Mouse (Mus musculus): ENCODE results near the gene Hmgn3. TPM values are rescaled to one million over a fixed set of nuclear protein-coding genes. Genes with fewer than 3 reads are reported as not detected.

Gene Hmgn3
- total and polyA plus RNA-seq, 3 experiments, result not detected

- H3K36me3 ChIP-seq (ENCODE audit: control insufficient read depth in 1 of 2, insufficient read depth in 2 of 2, low read length in 2 of 2), result no peaks in the 10 kb centered on the region
- no peak overlapping the region for H3K9ac ChIP-seq (ENCODE audit: control insufficient read depth, low read depth, low read length, poor library complexity, severe bottlenecking)
- H3K27ac ChIP-seq (ENCODE audit: control insufficient read depth, low read depth, low read length), result no peak overlapping the region
- no peaks in the 10 kb centered on the region for H3K79me2 ChIP-seq (ENCODE audit: control insufficient read depth, insufficient read depth, low read length, poor library complexity)
- H3K27me3 ChIP-seq (ENCODE audit: control insufficient read depth in 1 of 2, insufficient read depth in 2 of 2, low read length in 2 of 2), result no peaks in the 10 kb centered on the region
- TF ChIP-seq MAX (IDR thresholded peaks at IDR 0.05; ENCODE audit: low read length) (no peak), MEF2A (IDR thresholded peaks at IDR 0.05; ENCODE audit: extremely low read depth, insufficient replicate concordance, low read depth, low read length, poor library complexity, severe bottlenecking) (no peak), GABPA (IDR thresholded peaks at IDR 0.05; ENCODE audit: low read depth, low read length) (no peak), HCFC1 (IDR thresholded peaks at IDR 0.05; ENCODE audit: low read depth, low read length) (no peak), SIN3A (IDR thresholded peaks at IDR 0.05; ENCODE audit: low read length) (no peak), ETS1 (IDR thresholded peaks at IDR 0.05; ENCODE audit: low read depth, low read length) (no peak), USF1 (IDR thresholded peaks at IDR 0.05; ENCODE audit: low read depth, low read length) (no peak), POLR2A (IDR thresholded peaks at IDR 0.05; ENCODE audit: control insufficient read depth in 1 of 2, insufficient read depth in 1 of 2, low read depth in 1 of 2, low read length in 2 of 2, poor library complexity in 1 of 2) (no peak), EP300 (IDR thresholded peaks at IDR 0.05; ENCODE audit: low read depth in 1 of 2, low read length in 2 of 2) (no peak)
- H3K4me3 ChIP-seq (ENCODE audit: control insufficient read depth in 1 of 2, insufficient read depth in 1 of 2, low read depth in 2 of 2, low read length in 2 of 2), result no peak overlapping the region
- no peaks in the 10 kb centered on the region for H3K4me1 ChIP-seq (ENCODE audit: control insufficient read depth in 1 of 2, insufficient read depth in 2 of 2, low read length in 2 of 2)
- DNase-seq (ENCODE audit: low read depth, low spot score), result no peak
- H3K9me3 ChIP-seq (replicated peaks; ENCODE audit: insufficient read depth, low read length), result no peaks in the 10 kb centered on the region
Observed at GRCm38 (mm10) chr9:83079724-83080123, 66.8 kb downstream of the Hmgn3 start.

DNA sequence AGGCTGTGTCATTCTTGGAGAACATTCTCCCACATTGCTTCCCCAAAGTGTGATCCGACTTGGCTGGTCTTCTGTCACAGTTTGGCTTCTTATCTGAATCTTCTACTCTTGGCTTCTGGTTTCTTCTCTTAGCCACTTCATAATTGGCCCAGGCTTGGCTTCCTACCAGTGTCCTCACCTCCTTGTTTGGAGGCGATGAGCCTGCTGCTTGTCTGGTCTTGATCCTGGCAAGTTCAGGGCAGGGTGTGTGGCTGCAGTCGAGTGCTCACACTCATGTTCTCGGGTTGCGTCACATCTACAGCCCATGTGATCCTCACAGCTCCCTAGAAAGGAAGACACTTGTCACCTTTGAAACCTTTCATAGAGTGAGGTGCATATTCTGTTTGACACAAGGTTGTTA lies 78.2 kb downstream of the Hmgn3 start:
- no peak for DNase-seq (ENCODE audit: low read depth, low spot score)
- Histone ChIP-seq H3K4me1 (ENCODE audit: control insufficient read depth in 1 of 2, insufficient read depth in 2 of 2, low read length in 2 of 2) (no peaks in the 10 kb centered on the region), H3K4me3 (ENCODE audit: control insufficient read depth in 1 of 2, insufficient read depth in 1 of 2, low read depth in 2 of 2, low read length in 2 of 2) (no peak overlapping the region), H3K9me3 (replicated peaks; ENCODE audit: insufficient read depth, low read length) (no peaks in the 10 kb centered on the region), H3K27ac (ENCODE audit: control insufficient read depth, low read depth, low read length) (no peak overlapping the region), H3K36me3 (ENCODE audit: control insufficient read depth in 1 of 2, insufficient read depth in 2 of 2, low read length in 2 of 2) (no peaks in the 10 kb centered on the region), H3K27me3 (ENCODE audit: control insufficient read depth in 1 of 2, insufficient read depth in 2 of 2, low read length in 2 of 2) (no peaks in the 10 kb centered on the region), H3K79me2 (ENCODE audit: control insufficient read depth, insufficient read depth, low read length, poor library complexity) (no peaks in the 10 kb centered on the region), H3K9ac (ENCODE audit: control insufficient read depth, low read depth, low read length, poor library complexity, severe bottlenecking) (no peak overlapping the region)
- no peak for TF ChIP-seq GATA1 (IDR thresholded peaks at IDR 0.05; ENCODE audit: low read depth, low read length)
- TF ChIP-seq MEF2A (IDR thresholded peaks at IDR 0.05; ENCODE audit: extremely low read depth, insufficient replicate concordance, low read depth, low read length, poor library complexity, severe bottlenecking), result no peak
- no peak for TF ChIP-seq KAT2A (conservative IDR thresholded peaks at IDR 0.05; ENCODE audit: low read depth, low read length)
- no peak for TF ChIP-seq MXI1 (IDR thresholded peaks at IDR 0.05; ENCODE audit: low read depth, low read length)
- no peak for TF ChIP-seq ZMIZ1 (IDR thresholded peaks at IDR 0.05; ENCODE audit: low read depth, low read length)
- no peak for TF ChIP-seq CHD2 (IDR thresholded peaks at IDR 0.05; ENCODE audit: low read length)
- no peak for TF ChIP-seq TCF12 (IDR thresholded peaks at IDR 0.05; ENCODE audit: low read depth, low read length)
- no peak for TF ChIP-seq RAD21 (IDR thresholded peaks at IDR 0.05; ENCODE audit: low read depth, low read length)
- TF ChIP-seq TBP (IDR thresholded peaks at IDR 0.05; ENCODE audit: low read depth, low read length), result no peak
- no peak for TF ChIP-seq POLR2AphosphoS2 (IDR thresholded peaks at IDR 0.05; ENCODE audit: low read length)
- no peak for TF ChIP-seq POLR2A (IDR thresholded peaks at IDR 0.05; ENCODE audit: control insufficient read depth in 1 of 2, insufficient read depth in 1 of 2, low read depth in 1 of 2, low read length in 2 of 2, poor library complexity in 1 of 2)
- no peak for TF ChIP-seq ETS1 (IDR thresholded peaks at IDR 0.05; ENCODE audit: low read depth, low read length)
- no peak for TF ChIP-seq HCFC1 (IDR thresholded peaks at IDR 0.05; ENCODE audit: low read depth, low read length)
- TF ChIP-seq SIN3A (IDR thresholded peaks at IDR 0.05; ENCODE audit: low read length), result no peak
- TF ChIP-seq MAX (IDR thresholded peaks at IDR 0.05; ENCODE audit: low read length), result no peak
- TF ChIP-seq SMC3 (IDR thresholded peaks at IDR 0.05; ENCODE audit: low read depth, low read length), result no peak
- no peak for TF ChIP-seq MAFK (IDR thresholded peaks at IDR 0.05; ENCODE audit: borderline replicate concordance, low read depth, low read length)
- TF ChIP-seq JUND (IDR thresholded peaks at IDR 0.05; ENCODE audit: low read depth, low read length), result no peak
- no peak for TF ChIP-seq MYB (IDR thresholded peaks at IDR 0.05; ENCODE audit: low read depth, low read length)

Data from MEL (cell line).